Mouse (Mus musculus) small intestine, adult 2 months (tissue): Measurements from ENCODE around the gene Lysmd1.

Experiments
- CTCF ChIP-seq: fragments of 200-500 bp; IDR thresholded peaks from 2 replicates; pipeline ENCODE4 v1.5.1; 2012; ENCODE audit warnings: low read depth, mild to moderate bottlenecking, control low read depth, inconsistent platforms, low read length, moderate library complexity, mixed read lengths; ENCODE audit not compliant: insufficient replicate concordance, insufficient read length; ENCODE audit errors: extremely low read depth
- POLR2A ChIP-seq: fragments of 200-500 bp; IDR thresholded peaks from 2 replicates; pipeline ENCODE4 v1.6.1; 2012; ENCODE audit warnings: low read depth, mild to moderate bottlenecking, control low read depth, inconsistent platforms, low read length, moderate library complexity

GRCm38 (mm10) chr3:95186100-95186499, 52.2 kb downstream of the Lysmd1 start:
- TF ChIP-seq CTCF, result no peak
- no peak for TF ChIP-seq POLR2A
